Mouse (Mus musculus) stomach, embryonic 15.5 days (tissue): ENCODE measurements around the gene Zfp433. TPM values are rescaled to one million over a fixed set of nuclear protein-coding genes. Genes with fewer than 3 reads are reported as not detected.
"Not testable (repeated sequence)": the region's sequence is repeated elsewhere in the genome, so short reads cannot be mapped to it uniquely, and the experiment has no call there.

Source experiments
- ATAC-seq: fragments of 200-750 bp; cut with Nextera tagmentation; 2 replicates; pipeline ENCODE4 v1.8.0; 2017; ENCODE audit warnings: low read depth, moderate number of reproducible peaks, moderate TSS enrichment; ENCODE audit not compliant: insufficient read depth, low FRiP score
- H3K27ac ChIP-seq: fragments of 300-500 bp; sonication (generic); 2 replicates; pipeline ENCODE4 v1.5.1; 2015; ENCODE audit warnings: mild to moderate bottlenecking, inconsistent platforms
- H3K27me3 ChIP-seq: fragments of 300-500 bp; sonication (generic); replicated peaks from 2 replicates; pipeline ENCODE4 v1.6.1; 2015; ENCODE audit warnings: inconsistent platforms
- H3K36me3 ChIP-seq: fragments of 300-500 bp; sonication (generic); 2 replicates; pipeline ENCODE4 v1.6.1; 2015; ENCODE audit warnings: inconsistent platforms
- H3K4me1 ChIP-seq: fragments of 300-500 bp; sonication (generic); 2 replicates; pipeline ENCODE4 v1.6.1; 2015; ENCODE audit warnings: inconsistent platforms
- H3K4me2 ChIP-seq: fragments of 300-500 bp; sonication (generic); 2 replicates; pipeline ENCODE4 v1.6.1; 2015; ENCODE audit warnings: mild to moderate bottlenecking, inconsistent platforms
- H3K4me3 ChIP-seq: fragments of 300-500 bp; sonication (generic); replicated peaks from 2 replicates; pipeline ENCODE4 v1.5.1; 2015; ENCODE audit warnings: inconsistent platforms
- H3K9ac ChIP-seq: fragments of 300-500 bp; sonication (generic); 2 replicates; pipeline ENCODE4 v1.6.1; 2015; ENCODE audit warnings: inconsistent platforms
- H3K9me3 ChIP-seq: fragments of 300-500 bp; sonication (generic); 2 replicates; pipeline ENCODE4 v1.6.1; 2016; ENCODE audit warnings: inconsistent platforms
- WGBS: fragments of 180-500 bp; shearing (Covaris S2); methylation state at CpG from one replicate; pipeline ENCODE4 v1.1.7; 2015; 5-methylcytosine and 5-hydroxymethylcytosine counted together
- polyA plus RNA-seq: library from polyadenylated mRNA; unstranded; fragments of >200 nt; fragmentation: Nextera tagmentation; extraction: Ambion mirVana; gene quantifications from 2 replicates; pipeline ENCODE4 v1.2.1, GENCODE M21; 2015

The Zfp433 gene
- 11.8 and 13.6 TPM in 2 replicates for polyA plus RNA-seq

DNA sequence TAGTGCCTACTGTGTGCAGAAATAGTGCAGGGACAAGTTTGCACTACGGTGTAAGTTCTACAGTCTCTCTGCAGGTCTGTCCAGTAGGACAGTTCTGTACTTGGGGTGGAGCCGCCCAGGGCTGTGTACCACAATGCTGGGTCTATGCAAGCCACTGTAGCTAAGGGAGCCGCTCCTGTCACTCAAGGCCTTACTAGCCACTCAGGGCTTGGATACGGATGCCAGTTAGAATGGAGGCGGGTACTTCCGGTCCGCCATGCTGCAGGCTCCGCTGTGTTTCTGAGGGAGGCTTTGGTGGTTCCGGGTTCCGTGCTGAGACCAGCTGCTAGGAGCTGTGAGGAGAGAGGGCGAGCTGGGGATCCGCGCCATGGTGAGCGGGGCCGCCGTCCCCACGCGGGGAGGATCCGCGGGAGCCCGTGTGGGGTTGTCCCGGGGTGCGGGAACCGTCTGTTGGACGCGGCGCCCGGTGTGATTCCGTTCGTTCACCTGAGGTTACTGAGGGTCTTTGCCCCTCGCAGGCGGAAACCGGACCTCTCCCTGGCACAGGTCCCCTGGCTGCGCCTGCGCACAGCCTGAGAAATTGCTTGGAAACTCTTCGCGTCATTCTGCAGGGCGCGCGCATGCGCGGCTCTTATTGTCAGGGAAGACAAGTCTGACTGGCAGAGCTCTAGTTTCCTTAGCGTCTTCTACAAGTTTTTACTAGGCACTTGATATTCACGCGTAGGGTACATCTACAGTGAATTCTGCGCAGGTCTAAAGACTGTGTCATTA is at the start of gene Zfp433:
Zfp433 (plus strand) TSS at position 295 of the 771 bp plus-strand sequence.
- ATAC-seq: peak; percentile 100
- no CpG with 5 or more reads among the region's 46 CpGs for whole genome bisulfite sequencing

DNA sequence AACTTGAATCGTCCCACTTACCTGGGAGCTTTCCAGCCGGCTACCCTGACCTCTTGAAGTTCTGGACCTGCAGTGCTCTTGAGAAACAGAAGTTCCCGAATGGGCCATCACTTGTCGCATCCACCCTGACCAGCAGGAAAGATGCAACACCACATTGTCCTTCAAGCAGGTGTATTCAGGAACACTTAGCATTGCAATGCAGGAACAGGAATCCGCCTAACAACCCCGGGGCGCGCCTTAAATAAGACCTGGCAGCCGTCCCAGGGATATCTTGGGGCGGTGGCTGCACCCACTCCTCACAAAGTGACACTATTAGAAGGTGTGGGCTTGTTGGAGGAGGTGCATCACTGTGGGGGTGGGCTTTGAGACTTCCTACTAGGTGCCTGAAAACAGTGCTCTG is 49.4 kb upstream of the Zfp433 start:
- peaks cover 5% of the 10 kb centered on the region for H3K36me3 ChIP-seq
- no peaks in the 10 kb centered on the region for H3K27me3 ChIP-seq
- H3K9ac ChIP-seq: no peak overlapping the region
- no peak overlapping the region for H3K4me3 ChIP-seq
- H3K9me3 ChIP-seq: 0 out of 2 replicates have a peak, but pooled peaks cover 12% of the 10 kb centered on the region
- H3K27ac ChIP-seq: no peak overlapping the region
- WGBS: 91% methylated on average over 10 of the region's 10 CpGs
- no peak for ATAC-seq
- H3K4me1 ChIP-seq: no peaks in the 10 kb centered on the region
- H3K4me2 ChIP-seq: no peak overlapping the region

More for the DNA sequence above, at the start of gene Zfp433:
- not testable (repeated sequence) for H3K9ac ChIP-seq, H3K4me3 ChIP-seq, H3K27me3 ChIP-seq, H3K9me3 ChIP-seq, H3K27ac ChIP-seq, H3K4me2 ChIP-seq, H3K36me3 ChIP-seq, H3K4me1 ChIP-seq

DNA sequence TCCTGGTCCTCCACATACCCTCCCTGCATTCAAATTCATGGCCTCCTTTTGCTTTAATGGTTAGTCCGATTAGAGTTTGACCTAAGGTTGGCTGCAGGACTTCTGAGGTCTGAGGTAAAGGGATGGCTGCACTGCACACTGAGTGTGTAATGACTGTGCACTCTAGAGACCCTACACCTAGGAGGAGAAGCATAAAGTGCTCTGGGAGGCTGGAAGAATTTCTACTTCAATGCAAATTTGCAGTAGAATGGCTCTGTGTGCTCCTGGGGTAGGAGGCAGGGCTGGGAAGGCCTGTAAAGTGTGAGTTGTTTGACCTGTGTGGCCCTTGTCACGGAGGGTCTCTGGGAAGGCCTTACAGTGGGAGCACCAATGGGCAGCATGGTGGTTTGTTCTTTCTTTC is 48.5 kb upstream of the Zfp433 start:
- H3K27me3 ChIP-seq: no peaks in the 10 kb centered on the region
- no peak overlapping the region for H3K27ac ChIP-seq
- H3K9me3 ChIP-seq: 0 out of 2 replicates have a peak, but pooled peaks cover 12% of the 10 kb centered on the region
- no peak overlapping the region for H3K4me3 ChIP-seq
- H3K4me1 ChIP-seq: no peaks in the 10 kb centered on the region
- H3K36me3 ChIP-seq: peaks cover 5% of the 10 kb centered on the region
- no peak overlapping the region for H3K4me2 ChIP-seq
- WGBS: 96% methylated on average over 2 of the region's 2 CpGs
- no peak overlapping the region for H3K9ac ChIP-seq
- ATAC-seq: no peak

DNA sequence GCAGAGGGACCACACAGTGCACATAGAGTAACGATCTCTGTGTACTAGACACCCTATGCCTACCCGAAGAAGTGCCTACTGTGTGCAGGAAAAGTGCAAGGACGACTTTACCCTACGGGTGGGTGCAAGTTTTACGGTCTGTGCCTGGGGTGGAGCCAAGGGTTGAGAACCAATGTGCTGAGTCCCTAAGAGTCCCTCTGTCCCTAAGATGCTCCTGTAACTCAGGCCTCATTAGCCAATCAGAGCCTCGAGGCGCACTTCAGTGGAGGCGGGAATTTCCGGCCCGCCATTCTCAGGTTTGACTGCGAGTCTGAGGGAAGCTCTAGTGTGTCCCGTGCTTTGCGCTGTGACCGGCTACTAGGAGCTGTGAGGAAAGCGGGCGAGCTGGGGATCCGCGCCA is 17.5 kb upstream of the Zfp433 start:
- not testable (repeated sequence) for H3K9me3 ChIP-seq, H3K9ac ChIP-seq, H3K27ac ChIP-seq, ATAC-seq, H3K27me3 ChIP-seq, H3K4me1 ChIP-seq, H3K36me3 ChIP-seq, H3K4me3 ChIP-seq, H3K4me2 ChIP-seq
- no CpG with 5 or more reads among the region's 18 CpGs for WGBS

DNA sequence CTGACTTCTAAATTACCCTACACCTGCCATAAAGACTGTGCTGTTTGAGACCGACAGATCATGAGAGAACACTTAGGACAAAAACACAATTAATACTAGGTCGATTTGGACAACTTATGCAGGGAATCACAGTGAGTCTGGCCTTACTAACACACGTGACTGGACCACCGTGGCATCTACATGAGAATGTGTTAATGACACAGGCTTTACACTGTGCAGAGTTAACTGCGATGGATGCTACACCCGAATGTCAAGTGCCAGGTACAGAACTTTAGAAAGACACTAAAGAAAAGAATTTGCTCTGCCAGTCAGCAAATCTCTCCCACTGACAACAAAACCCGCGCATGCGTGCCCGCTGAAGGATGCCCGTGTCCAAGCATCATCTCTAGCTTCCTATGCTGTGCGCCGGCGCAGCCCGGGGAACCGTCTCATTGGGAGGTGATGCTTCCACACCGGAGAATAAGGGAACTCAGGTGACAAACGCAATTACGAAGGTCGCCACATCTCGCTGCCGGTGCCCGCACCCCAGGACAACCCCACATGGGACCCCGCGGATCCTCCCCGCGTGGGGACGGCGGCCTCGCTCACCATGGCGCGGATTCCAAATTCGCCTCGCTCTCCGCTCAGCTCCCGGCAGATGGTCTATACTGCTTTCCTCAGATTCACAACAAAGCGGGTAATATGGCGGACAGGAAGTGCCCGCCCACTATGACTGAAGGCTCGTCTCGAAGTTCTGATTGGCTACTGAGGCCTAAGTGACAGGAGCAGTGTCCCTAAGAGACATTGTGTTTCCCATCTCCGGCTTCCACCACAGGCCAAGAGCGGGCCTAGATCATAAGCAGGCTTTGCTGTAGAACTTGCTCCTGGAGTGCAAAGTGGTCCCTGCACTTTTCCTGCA is 66.1 kb downstream of the Zfp433 start, which contains the start of gene Gm3055:
Gm3055 (minus strand) TSS at position 656 of the 898 bp plus-strand sequence.
- not testable (repeated sequence) for H3K27me3 ChIP-seq, H3K4me3 ChIP-seq, H3K27ac ChIP-seq, H3K4me2 ChIP-seq, H3K9me3 ChIP-seq, H3K9ac ChIP-seq, H3K36me3 ChIP-seq, H3K4me1 ChIP-seq
- no CpG with 5 or more reads among the region's 43 CpGs for WGBS
- ATAC-seq: peak; percentile 92

DNA sequence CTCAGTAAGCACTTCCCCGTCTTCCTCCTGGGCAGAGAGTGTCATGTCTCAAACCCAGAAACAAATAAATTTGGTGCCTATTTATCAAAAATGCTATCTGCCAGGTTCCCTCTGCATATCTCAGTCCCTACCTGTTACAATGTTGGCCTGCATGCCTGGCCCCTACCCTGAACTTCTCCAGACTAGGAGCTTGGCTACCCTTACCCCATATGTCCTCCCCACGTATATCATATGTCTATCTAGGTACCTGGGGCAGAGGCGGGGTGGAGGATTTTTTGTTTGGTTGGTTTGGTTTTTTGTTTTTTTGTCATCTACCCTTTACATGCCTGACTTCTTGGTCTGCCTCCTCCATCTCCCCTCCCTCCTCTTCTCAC is 66.8 kb downstream of the Zfp433 start:
- ATAC-seq, H3K4me1 ChIP-seq, H3K9me3 ChIP-seq, H3K27me3 ChIP-seq, H3K9ac ChIP-seq, H3K4me3 ChIP-seq, H3K27ac ChIP-seq, H3K4me2 ChIP-seq, H3K36me3 ChIP-seq: not testable (repeated sequence)
- no CpG with 5 or more reads among the region's 3 CpGs for WGBS

Other genes with a start within 250 kb of the Zfp433 start
- gene Nfic, start 249.2 kb upstream of the Zfp433 start, polyA plus RNA-seq: 65.5 and 78.2 TPM in 2 replicates
- 1.7 and 1.8 TPM in 2 replicates for gene Celf5, start 222.1 kb upstream of the Zfp433 start, polyA plus RNA-seq
- gene Ncln, start 208.4 kb upstream of the Zfp433 start, polyA plus RNA-seq: 83.9 and 93.7 TPM in 2 replicates
- gene S1pr4, start 204.7 kb upstream of the Zfp433 start, polyA plus RNA-seq: 1.4 and 1.6 TPM in 2 replicates
- gene Gna15, start 180.6 kb upstream of the Zfp433 start, polyA plus RNA-seq: 4.4 and 5.8 TPM in 2 replicates
- 113 and 134 TPM in 2 replicates for gene Gna11, start 159.6 kb upstream of the Zfp433 start, polyA plus RNA-seq
- gene Aes, start 145.3 kb upstream of the Zfp433 start, polyA plus RNA-seq: 692 and 697 TPM in 2 replicates
- gene Tle2, start 130.3 kb upstream of the Zfp433 start, polyA plus RNA-seq: 28.8 and 35.6 TPM in 2 replicates
- gene Tle6, start 103.8 kb upstream of the Zfp433 start, polyA plus RNA-seq: 31.2 and 42.1 TPM in 2 replicates
- gene BC025920, start 98.6 kb upstream of the Zfp433 start, polyA plus RNA-seq: 0.55 and 0.71 TPM in 2 replicates
- 32.9 and 33.3 TPM in 2 replicates for gene Sirt6, start 77.0 kb upstream of the Zfp433 start, polyA plus RNA-seq
- gene Ankrd24, start 76.3 kb upstream of the Zfp433 start, polyA plus RNA-seq: 10.9 and 12.6 TPM in 2 replicates
- 4.3 and 5.2 TPM in 2 replicates for gene Gm10778, start 55.8 kb upstream of the Zfp433 start, polyA plus RNA-seq
- gene Gm3055, start 66.3 kb downstream of the Zfp433 start, polyA plus RNA-seq: 6.7 and 6.9 TPM in 2 replicates
- gene Gm4767, start 107.4 kb downstream of the Zfp433 start, polyA plus RNA-seq: 3.1 and 3.3 TPM in 2 replicates
- gene Gm32687, start 159.1 kb downstream of the Zfp433 start, polyA plus RNA-seq: 9.6 and 10.7 TPM in 2 replicates
- 2.5 and 3.2 TPM in 2 replicates for gene Zfp781, start 225.7 kb downstream of the Zfp433 start, polyA plus RNA-seq